Mouse (Mus musculus): ENCODE measurements at regions not wholly inside any gene's neighbourhood (a gene's known extent, or its start where the extent isn't known, plus 50 kb on each side); places are given as distances from the start of the nearest gene placed in this dataset.

DNA sequence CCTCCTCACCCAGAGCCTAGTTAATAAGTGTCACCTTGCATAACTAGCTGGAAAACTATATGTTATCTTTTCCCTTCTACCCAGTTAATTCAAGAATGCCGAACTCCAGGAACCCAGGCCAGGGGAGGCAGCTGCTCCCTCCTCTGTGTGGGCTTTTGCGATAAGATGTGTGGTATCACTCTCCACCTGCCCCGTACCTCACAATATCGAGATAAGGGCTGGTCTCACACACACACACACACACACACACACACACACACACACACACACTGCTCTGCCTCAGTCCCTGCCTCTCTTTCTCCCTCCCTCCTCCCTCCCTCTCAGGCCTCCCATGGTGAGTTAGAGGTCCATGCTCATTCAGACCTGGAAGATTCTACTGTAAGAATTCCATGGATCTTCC, 127.1 kb downstream of the Slc38a4 start:
- TF ChIP-seq CTCF (IDR thresholded peaks at IDR 0.05; ENCODE audit: extremely low read depth, insufficient read depth, insufficient read length, insufficient replicate concordance) (no peak), POLR2A (IDR thresholded peaks at IDR 0.05; ENCODE audit: low read depth, low read length) (no peak)
